Mouse (Mus musculus) olfactory bulb, adult 2 months (tissue): ENCODE measurements around the gene H2afy2. TPM values are rescaled to one million over a fixed set of nuclear protein-coding genes. Genes with fewer than 3 reads are reported as not detected.

Source experiments
- H3K27ac ChIP-seq: fragments of 200-500 bp; 2 replicates; pipeline ENCODE4 v1.5.1; 2012; ENCODE audit warnings: low read depth, low read length; ENCODE audit not compliant: insufficient read depth
- H3K4me1 ChIP-seq: fragments of 200-500 bp; 2 replicates; pipeline ENCODE4 v1.6.1; 2012; ENCODE audit warnings: low read length; ENCODE audit not compliant: control insufficient read depth, insufficient read depth
- H3K4me3 ChIP-seq: fragments of 200-500 bp; 2 replicates; pipeline ENCODE4 v1.5.1; 2012; ENCODE audit warnings: mild to moderate bottlenecking, low read depth, low read length, moderate library complexity; ENCODE audit not compliant: insufficient read depth
- CTCF ChIP-seq: fragments of 200-500 bp; IDR thresholded peaks from 2 replicates; pipeline ENCODE4 v1.5.1; 2012; ENCODE audit warnings: low read depth, mild to moderate bottlenecking, low read length, moderate library complexity; ENCODE audit not compliant: insufficient read depth
- POLR2A ChIP-seq: fragments of 200-500 bp; IDR thresholded peaks from 2 replicates; pipeline ENCODE4 v1.6.1; 2012; ENCODE audit warnings: mild to moderate bottlenecking, low read depth, low read length, moderate library complexity; ENCODE audit not compliant: insufficient read depth
- WGBS: fragments of 180-500 bp; shearing (Covaris S2); methylation state at CpG from one replicate; pipeline ENCODE4 v1.1.7; 2018; 5-methylcytosine and 5-hydroxymethylcytosine counted together
- polyA plus RNA-seq: library from polyadenylated mRNA; stranded (reverse); fragments of >200 nt; gene quantifications from 2 replicates; pipeline ENCODE4 v1.2.4, GENCODE M21; 2012; ENCODE audit warnings: low replicate concordance; ENCODE audit not compliant: missing spikeins, insufficient read depth, insufficient read length

The H2afy2 gene
- polyA plus RNA-seq, 1 experiment, result not detected

DNA sequence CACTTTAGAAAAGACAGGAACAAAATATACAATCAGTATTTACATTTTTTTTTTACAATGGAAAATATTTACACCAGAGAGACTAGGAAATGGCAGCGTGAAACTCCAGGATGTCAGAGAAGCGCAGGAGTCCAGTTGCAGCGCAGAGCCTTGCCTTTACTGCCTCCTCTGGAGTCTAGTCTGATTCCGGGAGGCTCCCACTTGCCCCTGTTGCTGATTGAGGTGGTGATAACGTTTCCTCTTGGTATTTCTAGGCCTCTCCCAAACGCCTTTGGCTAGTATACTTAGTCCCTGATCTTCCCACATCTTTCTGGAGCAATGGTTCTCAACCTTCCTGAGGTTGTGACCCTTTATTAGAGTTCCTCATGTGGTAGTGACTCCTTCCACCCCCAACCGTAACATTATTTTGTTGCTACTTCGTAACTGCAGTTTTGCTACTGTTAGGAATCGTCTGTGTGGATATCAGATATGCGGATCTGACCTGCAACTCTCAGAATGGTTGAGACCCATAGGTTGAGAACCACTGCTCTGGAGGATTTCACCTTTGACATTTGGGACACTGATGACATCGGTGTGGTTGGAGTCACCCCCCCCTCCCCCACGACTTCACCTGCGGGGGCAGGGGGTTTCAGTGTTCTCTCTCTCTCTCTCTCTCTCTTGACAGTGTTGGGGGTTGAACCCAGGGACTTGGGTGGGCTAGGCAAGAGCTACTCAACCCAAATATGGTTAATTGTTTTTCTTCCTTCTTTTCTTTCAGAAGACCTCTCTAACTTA lies 42.2 kb upstream of the H2afy2 start:
- H3K4me1 ChIP-seq, result no peaks in the 10 kb centered on the region

DNA sequence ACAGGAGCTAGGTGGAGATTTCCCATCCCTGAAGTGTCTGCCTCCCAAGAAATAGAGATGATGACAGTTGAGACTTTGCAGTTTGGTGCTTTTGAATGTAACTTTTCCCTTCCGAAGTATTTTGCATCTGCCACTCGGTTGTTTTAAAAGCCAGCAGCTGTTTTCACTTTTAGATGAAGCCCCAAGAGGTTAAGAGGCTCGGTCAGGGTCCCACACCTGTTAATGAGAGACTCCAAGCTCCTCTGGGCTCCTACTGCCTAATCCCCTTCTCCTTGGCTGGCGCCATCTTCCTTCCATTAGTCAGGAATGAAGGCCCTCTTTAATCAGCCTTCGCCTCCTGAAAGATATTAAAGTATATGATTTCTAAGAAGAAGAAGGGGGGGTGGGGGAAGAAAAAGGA lies 41.6 kb upstream of the H2afy2 start:
- H3K4me1 ChIP-seq, result no peaks in the 10 kb centered on the region
- H3K27ac ChIP-seq, result no peak overlapping the region
- no peak overlapping the region for H3K4me3 ChIP-seq
- TF ChIP-seq POLR2A, result no peak
- no peak for TF ChIP-seq CTCF
- WGBS, result 70% methylated on average over 5 of the region's 5 CpGs

More for the DNA sequence above, 42.2 kb upstream of the H2afy2 start:
- no peak overlapping the region for H3K27ac ChIP-seq
- H3K4me3 ChIP-seq, result no peak overlapping the region
- no peak for TF ChIP-seq CTCF
- WGBS, result 82% methylated on average over 13 of the region's 13 CpGs

DNA sequence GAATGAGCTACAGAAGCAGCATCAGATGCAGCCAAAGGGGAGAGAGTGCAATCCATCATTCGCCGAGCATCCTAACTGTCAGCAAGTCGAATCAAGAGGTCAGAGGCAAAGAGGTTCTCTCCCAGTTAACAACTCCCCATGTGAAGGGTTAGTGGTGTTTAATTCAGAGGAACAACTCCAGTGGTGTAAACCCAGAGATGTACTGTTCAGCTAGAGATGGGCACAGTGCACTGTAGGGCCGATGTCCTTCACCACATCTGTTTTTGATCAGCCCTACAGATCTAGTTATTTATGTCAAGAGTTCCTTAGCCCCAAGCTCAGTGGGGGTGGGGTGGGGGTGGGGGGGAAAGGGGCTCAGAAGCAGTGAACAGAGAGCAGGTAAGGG lies 39.8 kb upstream of the H2afy2 start:
- WGBS, result 84% methylated on average over 4 of the region's 4 CpGs
- Histone ChIP-seq H3K27ac (no peak overlapping the region), H3K4me3 (no peak overlapping the region), H3K4me1 (no peaks in the 10 kb centered on the region)
- TF ChIP-seq CTCF (no peak), POLR2A (no peak)

DNA sequence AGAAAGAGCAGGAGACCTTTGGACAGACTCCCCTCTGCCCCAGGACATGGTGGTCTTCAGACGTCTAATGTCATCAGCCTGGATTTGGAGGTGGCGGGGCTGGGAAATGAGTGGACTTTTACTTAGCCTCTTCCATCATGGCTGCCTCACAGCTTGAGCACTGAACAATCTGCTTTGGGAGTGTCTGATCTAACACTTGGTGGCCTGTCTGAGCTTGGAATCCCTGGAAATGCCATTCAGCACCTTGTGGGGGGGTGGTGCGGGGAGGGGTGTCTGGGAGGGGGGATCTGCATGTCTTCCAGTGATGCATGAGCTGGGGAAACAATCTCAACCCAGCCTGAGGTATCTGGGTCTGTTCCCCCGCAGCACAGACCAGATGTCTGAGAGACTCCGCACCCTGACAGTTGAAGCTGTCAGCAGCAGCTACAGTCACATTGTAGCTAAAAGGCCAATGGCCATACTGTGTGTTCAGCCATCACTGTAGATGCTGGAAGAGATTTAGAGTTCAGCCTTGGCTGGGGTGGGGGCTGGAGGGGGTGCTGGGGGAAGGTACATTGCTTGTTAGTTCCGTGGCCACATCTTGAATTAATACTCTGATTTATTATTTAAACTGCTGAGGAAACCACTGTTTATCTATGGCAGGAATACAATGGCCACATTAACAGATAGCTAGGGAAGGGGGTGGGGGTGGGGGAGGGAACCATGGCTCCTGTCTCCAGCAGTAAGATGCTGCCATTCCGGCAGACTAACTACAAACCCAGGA lies 39.2 kb upstream of the H2afy2 start:
- H3K4me1 ChIP-seq, result no peaks in the 10 kb centered on the region
- no peak overlapping the region for H3K27ac ChIP-seq
- no peak for TF ChIP-seq CTCF
- no peak for TF ChIP-seq POLR2A
- 70% methylated on average over 7 of the region's 7 CpGs for WGBS
- no peak overlapping the region for H3K4me3 ChIP-seq

DNA sequence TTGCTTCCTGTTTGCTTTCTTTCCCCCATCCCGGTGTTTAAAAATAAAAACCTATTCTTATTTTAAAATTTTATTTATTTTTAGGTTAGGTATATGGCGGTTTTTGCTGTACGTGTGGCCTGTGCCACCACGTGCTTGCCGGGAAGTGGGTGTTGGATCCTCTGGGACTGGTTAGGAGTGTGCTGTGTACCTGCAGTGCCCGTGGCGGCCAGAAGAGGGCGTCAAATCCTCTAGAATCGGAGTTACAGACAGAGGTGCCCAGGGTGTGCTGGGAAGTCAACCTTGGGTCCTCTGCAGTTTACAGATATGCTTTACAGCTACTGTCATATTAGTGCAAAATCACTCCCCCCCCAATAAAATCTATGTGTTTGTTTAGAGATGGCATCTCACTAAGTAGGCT lies 36.1 kb upstream of the H2afy2 start:
- TF ChIP-seq CTCF, result peak; percentile 28; the same call in 1 of the 2 replicates
- TF ChIP-seq POLR2A, result no peak
- 58% methylated on average over 9 of the region's 9 CpGs for WGBS
- Histone ChIP-seq H3K4me3 (no peak overlapping the region), H3K27ac (no peak overlapping the region), H3K4me1 (no peaks in the 10 kb centered on the region)

DNA sequence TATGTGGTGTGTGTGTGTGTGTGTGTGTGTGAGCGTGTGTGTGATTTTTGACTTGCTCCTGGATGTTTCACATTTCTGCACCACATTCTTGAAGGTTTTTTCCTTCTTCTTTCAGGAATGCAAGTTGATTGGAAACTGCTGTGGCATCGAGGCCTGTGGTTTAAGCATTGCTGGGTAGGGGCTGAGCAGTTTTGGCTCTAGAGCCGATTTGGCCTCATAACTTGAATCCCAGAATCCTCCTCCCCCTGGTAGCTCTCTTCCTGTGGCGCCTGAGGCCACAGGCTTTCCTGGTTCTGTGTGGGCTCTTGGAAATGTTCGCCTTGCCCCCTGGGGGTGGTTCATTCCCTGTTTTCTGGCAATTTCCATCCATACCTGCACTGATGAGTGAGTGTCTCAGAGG lies 28.0 kb upstream of the H2afy2 start:
- Histone ChIP-seq H3K4me3 (no peak overlapping the region), H3K27ac (no peak overlapping the region), H3K4me1 (peaks cover 2% of the 10 kb centered on the region; the same call in 1 of the 2 replicates)
- TF ChIP-seq POLR2A (no peak), CTCF (no peak)
- WGBS, result 74% methylated on average over 5 of the region's 5 CpGs

DNA sequence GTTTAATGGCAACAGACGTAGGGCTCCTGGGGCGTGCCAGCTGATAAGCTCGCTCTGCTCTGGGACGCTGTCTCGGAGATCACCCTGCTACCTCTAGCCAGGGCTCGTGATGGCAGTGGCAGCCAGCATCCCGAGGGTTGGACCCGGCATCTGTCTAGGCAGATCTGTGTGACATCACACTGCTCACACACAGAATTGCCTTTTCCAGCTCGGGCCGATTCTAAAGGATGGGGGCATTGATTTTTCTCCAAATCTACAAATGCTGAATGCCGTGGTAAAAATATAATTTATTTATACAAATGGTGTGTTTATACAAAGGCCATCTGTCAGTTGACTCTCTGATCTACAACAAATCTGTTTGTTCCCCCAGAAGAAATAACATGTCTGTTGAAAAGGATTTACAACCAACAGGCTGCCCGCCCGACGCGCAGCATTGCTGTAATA lies 14.2 kb upstream of the H2afy2 start:
- H3K27ac ChIP-seq, result no peak overlapping the region
- no peak overlapping the region for H3K4me3 ChIP-seq
- TF ChIP-seq CTCF, result no peak
- TF ChIP-seq POLR2A, result no peak
- H3K4me1 ChIP-seq, result no peaks in the 10 kb centered on the region
- 85% methylated on average over 15 of the region's 15 CpGs for WGBS

DNA sequence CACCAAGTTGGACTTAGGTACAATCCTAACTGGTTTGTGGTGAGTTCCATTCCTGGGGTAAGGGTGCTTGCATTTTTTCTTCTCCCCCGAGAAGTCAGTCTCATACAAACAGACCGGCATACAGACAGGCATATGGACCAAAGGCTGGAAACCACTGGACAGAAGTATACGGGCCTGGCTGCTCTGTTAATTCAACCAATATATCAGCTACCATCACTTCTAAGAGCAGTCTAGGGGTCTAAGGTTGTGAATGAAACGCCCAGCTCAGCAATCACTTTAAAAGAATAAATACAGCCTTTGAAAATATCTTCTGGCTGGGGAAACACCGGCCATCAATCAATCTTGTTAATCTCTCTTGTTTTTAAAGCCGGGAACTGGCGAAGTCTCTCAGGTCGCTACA lies 11.5 kb upstream of the H2afy2 start:
- no peaks in the 10 kb centered on the region for H3K4me1 ChIP-seq
- 54% methylated on average over 8 of the region's 8 CpGs for WGBS
- TF ChIP-seq POLR2A, result no peak
- H3K4me3 ChIP-seq, result no peak overlapping the region
- no peak overlapping the region for H3K27ac ChIP-seq

DNA sequence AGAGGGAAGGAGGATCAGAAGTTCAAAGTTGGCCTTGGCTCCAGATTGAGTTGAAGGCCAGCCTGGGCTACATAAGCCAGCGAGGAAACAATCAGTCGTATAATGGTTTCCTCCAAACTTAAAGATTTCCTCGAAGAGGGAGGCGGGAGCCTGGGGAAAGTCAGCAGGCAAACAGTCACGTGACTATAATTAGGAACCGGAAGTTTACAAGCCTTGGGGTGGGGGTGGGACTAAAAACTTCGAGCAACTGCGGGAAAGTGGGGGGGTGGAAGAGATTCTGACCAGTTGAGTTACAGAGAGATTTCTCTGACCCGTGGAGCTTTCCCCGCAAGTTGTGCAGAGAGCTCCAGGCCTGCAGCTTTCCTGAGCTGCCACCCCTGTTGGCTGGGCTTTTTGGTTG lies 11.0 kb upstream of the H2afy2 start:
- TF ChIP-seq POLR2A (no peak), CTCF (no peak)
- no peaks in the 10 kb centered on the region for H3K4me1 ChIP-seq
- H3K27ac ChIP-seq, result no peak overlapping the region
- WGBS, result 69% methylated on average over 10 of the region's 10 CpGs
- no peak overlapping the region for H3K4me3 ChIP-seq

DNA sequence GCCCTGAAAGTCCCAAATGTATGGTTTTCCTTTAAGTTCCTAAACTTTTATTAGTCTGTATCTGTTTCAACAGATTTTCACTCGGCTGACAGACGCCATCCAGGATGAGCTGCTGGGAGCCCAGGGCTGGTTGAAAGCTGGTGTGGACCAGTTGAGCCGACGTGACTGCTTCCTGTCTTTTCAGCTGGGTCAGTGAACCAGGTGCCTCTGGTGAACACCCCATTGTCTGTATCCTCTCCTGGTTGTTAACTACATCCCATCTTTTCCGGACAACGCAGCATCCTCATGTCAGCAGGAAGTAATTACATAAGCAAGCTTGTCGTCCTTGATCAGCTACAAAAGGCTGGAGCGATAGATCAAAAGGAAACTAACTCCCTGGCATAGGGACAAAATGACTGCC lies 9.1 kb upstream of the H2afy2 start:
- Histone ChIP-seq H3K27ac (no peak overlapping the region), H3K4me1 (no peaks in the 10 kb centered on the region), H3K4me3 (no peak overlapping the region)
- 62% methylated on average over 8 of the region's 8 CpGs for WGBS
- TF ChIP-seq CTCF (no peak), POLR2A (no peak)
